In the genomic region with DNA sequence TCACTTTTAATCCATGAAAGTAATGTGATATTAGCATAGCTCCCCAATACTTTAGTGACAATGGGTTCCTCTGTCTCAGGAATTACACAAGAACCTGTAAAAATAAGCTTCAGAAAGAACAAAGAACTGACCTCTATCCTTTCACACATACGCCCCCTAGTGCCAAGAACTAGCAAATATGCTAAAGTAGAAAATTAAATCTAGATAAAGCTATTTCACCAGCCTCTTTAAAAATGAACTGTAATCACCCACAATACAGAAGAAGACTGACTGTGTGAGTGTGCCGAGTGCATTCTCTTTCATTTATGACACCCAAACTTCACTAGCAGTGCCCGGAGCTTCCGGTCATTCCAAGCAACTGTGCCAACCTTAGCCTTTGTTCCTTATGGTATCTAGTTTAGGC, we compare ENCODE assay signal across 8 mouse cellular contexts. TPM values are rescaled to one million over a fixed set of nuclear protein-coding genes. Genes with fewer than 3 reads are reported as not detected.
DNase-seq lines count a peak whose midpoint lies in the region; ATAC-seq and TF ChIP-seq lines count a peak whose summit lies in the region.

No protein-coding gene starts in this region.

- peak; percentile 80 for DNase-seq in kidney, postnatal 0 days (ENCODE audit: low spot score)
- DNase-seq in kidney, adult 18-20 months: no peak
- peak; percentile 19 for DNase-seq in CD4-positive helper T cell, adult 2 months (ENCODE audit: low read depth, low spot score)
- DNase-seq in T-cell, adult 2 months (ENCODE audit: low spot score): peak; percentile 5
- peak; percentile 30 for DNase-seq in limb, embryonic 10.5 days (ENCODE audit: low spot score)
- DNase-seq in retina, embryonic 14.5 days (ENCODE audit: low spot score): peak; percentile 84
- no peak for DNase-seq in urinary bladder, adult 18-20 months (ENCODE audit: low spot score in 2 of 2)

- TF ChIP-seq CTCF in kidney, postnatal 0 days (IDR thresholded peaks at IDR 0.05; ENCODE audit: low read depth): peak; percentile 76

- no peak overlapping the region for H3K4me3 ChIP-seq in kidney, postnatal 0 days (replicated peaks; ENCODE audit: low read depth, low read length)
- H3K4me3 ChIP-seq in forebrain, embryonic 12.5 days (replicated peaks): no peak overlapping the region
- no peak overlapping the region for H3K4me3 ChIP-seq in limb, embryonic 10.5 days

- no peak overlapping the region for H3K9ac ChIP-seq in kidney, postnatal 0 days (ENCODE audit: low read depth, low read length)
- no peak overlapping the region for H3K9ac ChIP-seq in forebrain, embryonic 12.5 days

- no peaks in the 10 kb centered on the region for H3K36me3 ChIP-seq in kidney, postnatal 0 days (ENCODE audit: insufficient read depth, low read length)
- no peaks in the 10 kb centered on the region for H3K36me3 ChIP-seq in forebrain, embryonic 12.5 days (replicated peaks)
- H3K36me3 ChIP-seq in limb, embryonic 10.5 days: no peaks in the 10 kb centered on the region

- H3K27me3 ChIP-seq in kidney, postnatal 0 days (ENCODE audit: insufficient read depth, low read length): no peaks in the 10 kb centered on the region
- no peaks in the 10 kb centered on the region for H3K27me3 ChIP-seq in forebrain, embryonic 12.5 days
- no peaks in the 10 kb centered on the region for H3K27me3 ChIP-seq in limb, embryonic 10.5 days (ENCODE audit: low read depth, poor library complexity, severe bottlenecking)

- H3K4me2 ChIP-seq in kidney, postnatal 0 days (ENCODE audit: low read length): no peak overlapping the region
- no peak overlapping the region for H3K4me2 ChIP-seq in forebrain, embryonic 12.5 days

- H3K4me1 ChIP-seq in kidney, postnatal 0 days (replicated peaks; ENCODE audit: insufficient read depth, low read length): no peaks in the 10 kb centered on the region
- no peaks in the 10 kb centered on the region for H3K4me1 ChIP-seq in forebrain, embryonic 12.5 days
- H3K4me1 ChIP-seq in limb, embryonic 10.5 days: no peaks in the 10 kb centered on the region

- no peaks in the 10 kb centered on the region for H3K9me3 ChIP-seq in kidney, postnatal 0 days (replicated peaks; ENCODE audit: low read length)
- no peaks in the 10 kb centered on the region for H3K9me3 ChIP-seq in forebrain, embryonic 12.5 days
- no peaks in the 10 kb centered on the region for H3K9me3 ChIP-seq in limb, embryonic 10.5 days (replicated peaks)

- WGBS in kidney, postnatal 0 days: 50% methylated on average over 4 of the region's 4 CpGs
- WGBS in forebrain, embryonic 12.5 days: 53% methylated on average over 4 of the region's 4 CpGs
- WGBS in limb, embryonic 10.5 days: 55% methylated on average over 4 of the region's 4 CpGs

- no peak for ATAC-seq in kidney, postnatal 0 days (replicated peaks; ENCODE audit: low FRiP score, low read depth)
- peak; percentile 87 for ATAC-seq in forebrain, embryonic 12.5 days (ENCODE audit: low FRiP score)

- no peak overlapping the region for H3K27ac ChIP-seq in kidney, postnatal 0 days
- H3K27ac ChIP-seq in forebrain, embryonic 12.5 days: no peak overlapping the region
- H3K27ac ChIP-seq in limb, embryonic 10.5 days: peak overlapping the region; percentile 44; the same call in 1 of the 2 replicates

RNA-seq across cellular contexts. Expression of a gene that starts 10.0 kb away (rescaled TPM):
- 70.7 and 70.8 TPM in 2 replicates for polyA plus RNA-seq in kidney, postnatal 0 days (2015; fragmentation: Nextera tagmentation; extraction: Ambion mirVana)
- 75.3 and 77.7 TPM in 2 replicates for polyA plus RNA-seq in forebrain, embryonic 12.5 days (2016; fragmentation: Nextera tagmentation; extraction: Ambion mirVana)
- 47.5 and 49.1 TPM in 2 replicates for polyA plus RNA-seq in limb, embryonic 10.5 days (2016; fragmentation: Nextera tagmentation; extraction: Ambion mirVana)

Comparison
In these comparisons a context has a peak if more than half of its experiments do, and no peak if none do; other contexts are left out.
1. DNase-seq: peak in kidney, postnatal 0 days (single experiment), CD4-positive helper T cell, adult 2 months (single experiment), T-cell, adult 2 months (single experiment), limb, embryonic 10.5 days (single experiment) and retina, embryonic 14.5 days (single experiment); none in kidney, adult 18-20 months (single experiment) and urinary bladder, adult 18-20 months (0 of 2).